In genomic region chr15:24400088-24400487, GRCm38 (mm10) we compare ENCODE assay signal across 17 mouse cellular contexts.
"Had no signal": no experiment of that assay in that cellular context is flagged by ENCODE, and none has a peak within 500 bp of the region (broad histone marks: within the 10 kb centered on the region; RNA-seq: fewer than 3 reads in every experiment).

No protein-coding gene starts in this region.

- H3K4me2 ChIP-seq: lung, embryonic 14.5 days; midbrain, embryonic 12.5 days; midbrain, embryonic 15.5 days; neural tube, embryonic 13.5 days; neural tube, embryonic 15.5 days had no signal

- DNase-seq: lung, adult 18-20 months; lung, embryonic 14.5 days; lung, postnatal 10 days; lung, postnatal 4 days; retina, postnatal 1 day; right cerebral cortex, adult 18-20 months; right cerebral cortex, postnatal 25 days; right cerebral cortex, postnatal 4 days; spleen, adult 18-20 months; thymus, adult 2 months; thymus, postnatal 25 days; thymus, postnatal 4 days had no signal

- H3K27me3 ChIP-seq: midbrain, embryonic 12.5 days; midbrain, embryonic 15.5 days; neural tube, embryonic 13.5 days; neural tube, embryonic 15.5 days had no signal

- H3K36me3 ChIP-seq: midbrain, embryonic 10.5 days; midbrain, embryonic 12.5 days; midbrain, embryonic 15.5 days; neural tube, embryonic 13.5 days; neural tube, embryonic 15.5 days had no signal

- H3K4me3 ChIP-seq: midbrain, embryonic 10.5 days; midbrain, embryonic 12.5 days; midbrain, embryonic 15.5 days; neural tube, embryonic 13.5 days; neural tube, embryonic 15.5 days had no signal
